Comparison of ENCODE assay signal across 14 mouse cellular contexts in genomic region chr12:9571276-9571940, GRCm38 (mm10). TPM values are rescaled to one million over a fixed set of nuclear protein-coding genes. Genes with fewer than 3 reads are reported as not detected.
DNase-seq lines count a peak whose midpoint lies in the region; ATAC-seq and TF ChIP-seq lines count a peak whose summit lies in the region.
"Had no signal": no experiment of that assay in that cellular context is flagged by ENCODE, and none has a peak within 500 bp of the region (broad histone marks: within the 10 kb centered on the region; RNA-seq: fewer than 3 reads in every experiment).

No protein-coding gene starts in this region.

- no peak for TF ChIP-seq POLR2A in limb, embryonic 14.5 days (IDR thresholded peaks at IDR 0.05; ENCODE audit: borderline replicate concordance, extremely low read depth, insufficient read depth, insufficient read length)

- no peaks in the 10 kb centered on the region for H3K36me3 ChIP-seq in forebrain, embryonic 10.5 days (replicated peaks)
- H3K36me3 ChIP-seq in forebrain, embryonic 14.5 days (ENCODE audit: control insufficient read depth, insufficient read depth, low read length) = no peaks in the 10 kb centered on the region
- no peaks in the 10 kb centered on the region for H3K36me3 ChIP-seq in kidney, embryonic 16.5 days (ENCODE audit: insufficient read depth, low read length)
- no peaks in the 10 kb centered on the region for H3K36me3 ChIP-seq in limb, embryonic 14.5 days (ENCODE audit: control insufficient read depth, insufficient read depth, low read length)

- H3K27me3 ChIP-seq in forebrain, embryonic 10.5 days (ENCODE audit: poor library complexity, severe bottlenecking) = peaks cover 79% of the 10 kb centered on the region
- H3K27me3 ChIP-seq in forebrain, embryonic 14.5 days (replicated peaks; ENCODE audit: control insufficient read depth, insufficient read depth, low read length) = peaks cover 50% of the 10 kb centered on the region
- H3K27me3 ChIP-seq in kidney, embryonic 16.5 days (ENCODE audit: insufficient read depth, low read length) = peaks cover 56% of the 10 kb centered on the region
- peaks cover 32% of the 10 kb centered on the region for H3K27me3 ChIP-seq in limb, embryonic 14.5 days (ENCODE audit: control insufficient read depth, insufficient read depth, low read length)

- H3K4me3 ChIP-seq in forebrain, embryonic 10.5 days = no peak overlapping the region
- H3K4me3 ChIP-seq in forebrain, embryonic 14.5 days (ENCODE audit: low read depth, low read length) = no peak overlapping the region
- no peak overlapping the region for H3K4me3 ChIP-seq in kidney, embryonic 16.5 days (ENCODE audit: low read length)
- peak overlapping the region; percentile 40; the same call in 1 of the 2 replicates for H3K4me3 ChIP-seq in limb, embryonic 14.5 days (replicated peaks; ENCODE audit: low read length)

- no peaks in the 10 kb centered on the region for H3K9me3 ChIP-seq in forebrain, embryonic 10.5 days
- no peaks in the 10 kb centered on the region for H3K9me3 ChIP-seq in forebrain, embryonic 14.5 days (replicated peaks; ENCODE audit: control insufficient read depth, low read length)
- H3K9me3 ChIP-seq in kidney, embryonic 16.5 days (ENCODE audit: low read length) = no peaks in the 10 kb centered on the region
- no peaks in the 10 kb centered on the region for H3K9me3 ChIP-seq in limb, embryonic 14.5 days (ENCODE audit: control insufficient read depth, low read length)

- no peak overlapping the region for H3K9ac ChIP-seq in forebrain, embryonic 14.5 days (ENCODE audit: low read length)
- H3K9ac ChIP-seq in kidney, embryonic 16.5 days (replicated peaks; ENCODE audit: low read length) = 0 out of 2 replicates have a peak overlapping the region, but pooled peaks have one; percentile 20
- H3K9ac ChIP-seq in limb, embryonic 14.5 days (ENCODE audit: low read depth, low read length, severe bottlenecking) = no peak overlapping the region

- ATAC-seq in forebrain, embryonic 14.5 days = no peak
- ATAC-seq in kidney, embryonic 16.5 days (ENCODE audit: low FRiP score, low TSS enrichment) = no peak
- ATAC-seq in limb, embryonic 14.5 days (ENCODE audit: low FRiP score, low read depth) = no peak
- no peak for ATAC-seq in erythroblast, adult 5-6 weeks (replicated peaks; ENCODE audit: low FRiP score, poor library complexity, severe bottlenecking)
- ATAC-seq: forebrain, embryonic 16.5 days had no signal

- H3K4me2 ChIP-seq in forebrain, embryonic 14.5 days (ENCODE audit: low read length) = no peak overlapping the region
- H3K4me2 ChIP-seq in kidney, embryonic 16.5 days (replicated peaks; ENCODE audit: low read depth, low read length) = peak overlapping the region; percentile 70
- peak overlapping the region; percentile 70 for H3K4me2 ChIP-seq in limb, embryonic 14.5 days (replicated peaks; ENCODE audit: low read depth, low read length, severe bottlenecking)

- 1% methylated on average over 13 of the region's 13 CpGs for WGBS in forebrain, embryonic 10.5 days
- under 1% methylated on average over 13 of the region's 13 CpGs for WGBS in forebrain, embryonic 14.5 days
- WGBS in kidney, embryonic 16.5 days = 12% methylated on average over 13 of the region's 13 CpGs
- 13% methylated on average over 13 of the region's 13 CpGs for WGBS in limb, embryonic 14.5 days

- DNase-seq in forebrain, embryonic 10.5 days (ENCODE audit: extremely low spot score, low spot score) = peak; percentile 21
- no peak for DNase-seq in forebrain, embryonic 14.5 days (ENCODE audit: low spot score)
- no peak for DNase-seq in kidney, adult 8-10 months
- DNase-seq in NIH3T3 (ENCODE audit: low read depth) = peak; percentile 5
- DNase-seq in limb, embryonic 14.5 days (ENCODE audit: low spot score) = no peak
- DNase-seq in ovary, adult 18-20 months (ENCODE audit: low spot score) = no peak
- DNase-seq: adrenal gland, postnatal 14 days; cerebellum, adult 8-10 months; lung, postnatal 36 days had no signal

- H3K4me1 ChIP-seq in forebrain, embryonic 10.5 days = peaks cover 24% of the 10 kb centered on the region
- H3K4me1 ChIP-seq in forebrain, embryonic 14.5 days (ENCODE audit: control insufficient read depth, insufficient read depth, low read length) = 0 out of 2 replicates have a peak, but pooled peaks cover 7% of the 10 kb centered on the region
- H3K4me1 ChIP-seq in kidney, embryonic 16.5 days (ENCODE audit: insufficient read depth, low read length) = peaks cover 22% of the 10 kb centered on the region
- peaks cover 29% of the 10 kb centered on the region for H3K4me1 ChIP-seq in limb, embryonic 14.5 days (ENCODE audit: control insufficient read depth, insufficient read depth, low read length)

- H3K27ac ChIP-seq in forebrain, embryonic 10.5 days = no peak overlapping the region
- H3K27ac ChIP-seq in forebrain, embryonic 14.5 days (ENCODE audit: low read depth, low read length) = no peak overlapping the region
- no peak overlapping the region for H3K27ac ChIP-seq in kidney, embryonic 16.5 days (ENCODE audit: low read length)
- no peak overlapping the region for H3K27ac ChIP-seq in limb, embryonic 14.5 days (replicated peaks; ENCODE audit: low read depth, low read length)

RNA-seq across cellular contexts. Expression of gene Osr1, which starts 1.5 kb away (rescaled TPM):
- 2.3 and 3.4 TPM in 2 replicates for polyA plus RNA-seq in forebrain, embryonic 10.5 days (2016; fragmentation: Nextera tagmentation; extraction: Ambion mirVana)
- polyA plus RNA-seq in forebrain, embryonic 14.5 days (2014; fragmentation: Nextera tagmentation; extraction: Ambion mirVana) = 5.4 and 8.7 TPM in 2 replicates
- polyA plus RNA-seq in kidney, embryonic 16.5 days (2015; fragmentation: Nextera tagmentation; extraction: Ambion mirVana) = 20.3 and 30.8 TPM in 2 replicates
- polyA plus RNA-seq in limb, embryonic 14.5 days (2012; rRNA removed) = 118 and 165 TPM in 2 replicates
- polyA plus RNA-seq in limb, embryonic 14.5 days (2014; fragmentation: Nextera tagmentation; extraction: Ambion mirVana) = 82.5 and 99.7 TPM in 2 replicates
- not detected in 2 replicates for total RNA-seq in erythroblast, adult 5-6 weeks (2015; ENCODE audit: low replicate concordance)
- total RNA-seq in erythroblast, adult 5-6 weeks (2017; ENCODE audit: low replicate concordance) = not detected in 2 replicates
- total RNA-seq: hematopoietic stem cell, adult 5-6 weeks; neutrophil, adult 5-6 weeks had no signal

Comparison
In these comparisons a context has a peak if more than half of its experiments do, and no peak if none do; other contexts are left out.
1. DNase-seq: peak in forebrain, embryonic 10.5 days (single experiment) and NIH3T3 (single experiment); none in forebrain, embryonic 14.5 days (single experiment), kidney, adult 8-10 months (0 of 2), limb, embryonic 14.5 days (single experiment) and ovary, adult 18-20 months (single experiment).